Mouse (Mus musculus): ENCODE measurements at regions not wholly inside any gene's neighbourhood (a gene's known extent, or its start where the extent isn't known, plus 50 kb on each side); places are given as distances from the start of the nearest gene placed in this dataset.
A peak's percentile ranks its signal among the peaks of the same experiment; 100 is the strongest.

DNA sequence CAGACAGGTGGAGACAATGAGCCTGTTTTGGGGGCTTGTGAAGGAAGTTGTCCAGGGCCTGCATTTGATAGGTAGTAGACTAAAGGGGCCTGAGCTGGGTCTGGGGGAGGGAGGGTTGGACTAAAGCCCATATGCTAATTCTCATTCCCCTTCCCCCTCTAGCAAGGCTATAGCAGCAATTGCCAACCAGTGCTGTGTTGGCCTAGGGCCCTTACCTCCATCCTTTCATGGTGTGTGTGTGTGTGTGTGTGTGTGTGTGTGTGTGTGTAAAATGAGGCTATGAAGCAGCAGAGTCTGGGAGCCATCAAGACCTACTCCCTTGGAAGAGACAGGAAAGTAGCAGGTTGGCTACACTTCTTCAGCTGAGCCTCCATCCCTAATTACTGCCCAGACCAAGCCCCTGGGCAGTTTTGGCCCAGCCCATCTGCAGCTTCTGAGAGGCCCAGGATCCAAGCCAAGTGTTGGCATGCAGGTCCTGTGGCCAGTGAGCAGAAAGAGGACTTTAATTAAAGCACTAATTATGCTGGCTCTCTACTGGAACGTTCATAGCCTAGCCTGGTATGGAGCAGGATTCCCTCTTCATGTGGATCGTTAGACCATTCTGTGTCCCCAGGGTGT lies 143.4 kb downstream of the Dhx35 start:
- no peaks in the 10 kb centered on the region for H3K4me1 ChIP-seq (ENCODE audit: control insufficient read depth, insufficient read depth, low read length)
- WGBS = 84% methylated on average over 2 of the region's 2 CpGs
- TF ChIP-seq POLR2A (IDR thresholded peaks at IDR 0.05; ENCODE audit: borderline replicate concordance, extremely low read depth, low read depth, low read length) = no peak
- TF ChIP-seq CTCF (IDR thresholded peaks at IDR 0.05; ENCODE audit: insufficient read depth, low read length) = no peak
- no peak overlapping the region for H3K4me3 ChIP-seq (replicated peaks; ENCODE audit: extremely low read depth, low read depth, low read length)
- no peak for DNase-seq

DNA sequence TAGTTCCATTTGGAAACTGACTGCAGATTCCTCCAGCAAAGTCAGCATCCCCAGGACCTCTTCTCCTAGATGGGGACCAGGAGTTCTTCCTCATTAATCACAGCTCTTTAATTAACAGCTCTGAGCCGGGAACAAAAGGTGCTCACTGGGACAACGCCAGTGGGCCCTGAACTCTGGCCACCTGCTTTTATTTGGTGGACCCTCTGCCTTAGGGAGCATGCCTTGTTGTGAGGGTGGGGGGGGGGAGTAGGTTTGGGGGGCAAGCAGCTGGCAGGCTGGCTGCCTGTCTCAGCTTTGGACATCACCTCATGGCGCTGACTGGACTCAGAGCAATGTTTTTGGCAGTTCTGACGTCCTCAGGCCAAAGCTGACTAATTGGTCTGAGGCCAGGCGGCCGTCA lies 154.8 kb downstream of the Dhx35 start:
- no peak for DNase-seq
- no peak for TF ChIP-seq POLR2A (IDR thresholded peaks at IDR 0.05; ENCODE audit: borderline replicate concordance, extremely low read depth, low read depth, low read length)
- no peak for TF ChIP-seq CTCF (IDR thresholded peaks at IDR 0.05; ENCODE audit: insufficient read depth, low read length)
- Histone ChIP-seq H3K4me1 (ENCODE audit: control insufficient read depth, insufficient read depth, low read length) (no peaks in the 10 kb centered on the region), H3K4me3 (replicated peaks; ENCODE audit: extremely low read depth, low read depth, low read length) (no peak overlapping the region)
- 43% methylated on average over 6 of the region's 6 CpGs for WGBS

DNA sequence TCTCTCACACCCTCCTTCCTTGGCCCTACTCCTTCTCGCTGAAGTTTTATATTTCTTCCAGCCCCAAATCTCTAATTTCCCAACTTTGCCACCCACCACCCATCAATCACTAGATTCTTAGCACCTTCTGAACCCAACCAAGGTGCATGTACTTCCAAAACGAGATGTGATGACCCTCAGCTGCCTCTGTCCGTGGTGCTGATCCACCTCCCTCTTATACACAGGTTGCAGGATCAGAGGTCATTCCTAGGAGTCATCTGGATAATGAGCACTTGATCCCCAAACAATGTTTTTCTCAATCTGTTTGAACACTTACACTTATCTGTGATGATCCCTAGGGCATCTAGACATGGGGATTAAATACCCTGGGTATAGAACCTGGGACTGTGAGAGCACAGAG lies 156.5 kb downstream of the Dhx35 start:
- 36% methylated on average over 3 of the region's 3 CpGs for WGBS
- H3K4me3 ChIP-seq (replicated peaks; ENCODE audit: extremely low read depth, low read depth, low read length) = no peak overlapping the region
- DNase-seq = no peak
- TF ChIP-seq POLR2A (IDR thresholded peaks at IDR 0.05; ENCODE audit: borderline replicate concordance, extremely low read depth, low read depth, low read length) = no peak
- no peak for TF ChIP-seq CTCF (IDR thresholded peaks at IDR 0.05; ENCODE audit: insufficient read depth, low read length)
- H3K4me1 ChIP-seq (ENCODE audit: control insufficient read depth, insufficient read depth, low read length) = no peaks in the 10 kb centered on the region

DNA sequence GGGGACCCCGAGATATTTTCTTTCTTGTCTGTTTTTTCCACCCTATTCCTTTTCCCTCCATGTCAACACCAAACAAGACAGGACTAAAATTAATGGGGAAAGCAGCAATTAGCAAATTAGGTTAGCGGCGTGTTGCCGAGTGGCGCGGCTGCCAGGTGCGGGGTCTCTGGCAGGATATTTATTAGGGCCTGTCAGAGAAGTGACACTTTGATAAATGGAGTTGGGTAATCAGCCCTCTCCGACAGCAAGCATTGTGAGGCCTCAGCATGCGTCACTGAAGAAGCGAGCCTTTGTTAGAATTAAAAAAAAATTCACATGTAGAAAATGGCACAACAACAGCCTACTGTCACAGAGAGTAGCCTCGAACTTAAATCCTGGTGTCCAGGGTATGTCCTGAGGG lies 162.3 kb downstream of the Dhx35 start:
- TF ChIP-seq CTCF (IDR thresholded peaks at IDR 0.05; ENCODE audit: insufficient read depth, low read length) = no peak
- no peak for TF ChIP-seq POLR2A (IDR thresholded peaks at IDR 0.05; ENCODE audit: borderline replicate concordance, extremely low read depth, low read depth, low read length)
- WGBS = 27% methylated on average over 11 of the region's 11 CpGs
- DNase-seq = no peak

DNA sequence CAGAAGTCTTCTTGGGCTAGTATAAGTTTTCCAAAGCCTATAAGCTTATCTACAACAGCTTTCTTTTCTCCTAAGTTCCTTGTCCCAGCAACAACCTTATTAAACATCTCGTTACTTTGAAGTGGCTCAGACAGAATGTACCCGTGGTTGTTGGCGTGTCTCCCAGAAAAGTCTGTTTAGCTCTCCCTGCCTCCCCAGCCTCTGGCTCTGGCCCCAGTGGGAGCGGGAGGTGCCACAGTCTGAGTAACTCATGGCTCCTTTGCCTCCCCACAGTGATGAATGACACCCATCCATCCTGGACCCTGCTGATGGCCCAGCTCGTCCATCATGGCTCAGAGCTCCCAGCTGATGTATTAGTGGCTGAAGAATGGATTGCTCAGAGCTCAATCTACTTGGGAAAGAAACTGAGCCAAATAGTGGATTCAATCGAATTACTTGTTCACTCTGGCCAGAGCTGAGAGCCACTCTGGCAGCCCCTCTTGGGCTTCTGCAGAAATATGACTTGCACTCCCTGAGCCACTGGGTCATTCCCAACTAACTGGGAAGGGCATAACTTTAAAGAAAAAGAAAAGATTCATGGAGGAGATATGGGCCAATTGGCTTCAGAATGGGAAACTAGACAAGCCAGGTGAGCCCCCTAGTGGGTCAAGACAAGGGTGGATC lies 170.5 kb downstream of the Dhx35 start:
- Histone ChIP-seq H3K4me1 (ENCODE audit: control insufficient read depth, insufficient read depth, low read length) (no peaks in the 10 kb centered on the region), H3K4me3 (replicated peaks; ENCODE audit: extremely low read depth, low read depth, low read length) (no peak overlapping the region)
- TF ChIP-seq POLR2A (IDR thresholded peaks at IDR 0.05; ENCODE audit: borderline replicate concordance, extremely low read depth, low read depth, low read length) = no peak
- TF ChIP-seq CTCF (IDR thresholded peaks at IDR 0.05; ENCODE audit: insufficient read depth, low read length) = no peak
- peak; percentile 4 for DNase-seq
- 38% methylated on average over 6 of the region's 6 CpGs for whole genome bisulfite sequencing

More for the DNA sequence above, 162.3 kb downstream of the Dhx35 start:
- Histone ChIP-seq H3K4me1 (ENCODE audit: control insufficient read depth, insufficient read depth, low read length) (no peaks in the 10 kb centered on the region), H3K4me3 (replicated peaks; ENCODE audit: extremely low read depth, low read depth, low read length) (no peak overlapping the region)

DNA sequence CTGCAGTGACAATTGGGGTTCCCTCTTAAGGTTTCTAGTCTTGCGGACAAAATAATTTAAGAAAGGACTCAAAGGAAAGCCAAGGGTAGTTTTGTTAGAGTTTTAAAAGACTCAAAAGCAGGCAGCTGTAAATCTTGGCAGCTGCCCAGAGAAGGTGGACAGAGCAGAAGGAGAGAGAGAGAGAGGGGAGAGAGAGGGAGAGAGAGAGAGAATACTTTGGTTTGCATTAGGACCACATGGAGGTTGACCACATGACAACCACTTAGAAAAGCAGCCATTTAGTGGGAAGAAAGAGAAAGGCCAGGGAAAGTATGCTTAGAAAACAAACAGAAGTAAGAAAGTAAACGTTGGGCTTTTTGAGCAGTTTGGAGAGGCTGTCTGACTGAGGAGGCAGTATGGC lies 177.6 kb downstream of the Dhx35 start:
- H3K4me3 ChIP-seq (replicated peaks; ENCODE audit: extremely low read depth, low read depth, low read length) = no peak overlapping the region
- H3K4me1 ChIP-seq (ENCODE audit: control insufficient read depth, insufficient read depth, low read length) = no peaks in the 10 kb centered on the region
- WGBS = 40% methylated on average over 2 of the region's 2 CpGs
- no peak for TF ChIP-seq POLR2A (IDR thresholded peaks at IDR 0.05; ENCODE audit: borderline replicate concordance, extremely low read depth, low read depth, low read length)
- TF ChIP-seq CTCF (IDR thresholded peaks at IDR 0.05; ENCODE audit: insufficient read depth, low read length) = no peak
- DNase-seq = no peak

DNA sequence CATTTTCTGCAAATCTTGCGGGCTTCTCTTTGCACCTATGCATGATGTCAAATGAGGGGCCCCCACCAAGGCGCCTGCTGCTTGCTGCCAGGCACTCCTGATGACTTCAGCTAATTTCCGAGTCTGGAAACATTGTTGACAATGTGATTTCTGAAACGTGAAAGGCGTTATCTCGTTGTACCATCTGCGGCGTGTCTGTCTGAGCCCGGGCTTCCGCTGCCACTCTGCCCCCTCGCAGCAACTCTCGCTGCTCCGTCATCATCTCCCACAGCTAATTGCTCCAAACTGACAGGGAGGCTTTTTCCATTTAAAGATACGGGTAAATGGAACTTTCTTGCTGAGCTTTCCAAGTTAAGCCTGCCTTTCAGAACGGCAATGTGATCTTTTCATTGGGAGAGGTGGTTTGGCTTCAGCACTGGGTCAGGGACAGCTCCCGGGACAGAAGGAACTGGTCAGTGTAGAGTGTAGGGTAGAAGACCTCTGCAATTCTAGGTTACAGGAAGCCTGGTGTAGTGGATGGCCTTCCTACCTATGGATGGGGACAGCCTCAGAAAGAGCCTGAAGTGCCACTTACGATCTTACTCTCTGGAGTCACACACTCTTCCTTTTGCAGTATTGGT lies 191.0 kb downstream of the Dhx35 start:
- Histone ChIP-seq H3K4me1 (ENCODE audit: control insufficient read depth, insufficient read depth, low read length) (no peaks in the 10 kb centered on the region), H3K4me3 (replicated peaks; ENCODE audit: extremely low read depth, low read depth, low read length) (no peak overlapping the region)
- WGBS = 55% methylated on average over 17 of the region's 17 CpGs
- TF ChIP-seq CTCF (IDR thresholded peaks at IDR 0.05; ENCODE audit: insufficient read depth, low read length) (no peak), POLR2A (IDR thresholded peaks at IDR 0.05; ENCODE audit: borderline replicate concordance, extremely low read depth, low read depth, low read length) (no peak)
- no peak for DNase-seq

DNA sequence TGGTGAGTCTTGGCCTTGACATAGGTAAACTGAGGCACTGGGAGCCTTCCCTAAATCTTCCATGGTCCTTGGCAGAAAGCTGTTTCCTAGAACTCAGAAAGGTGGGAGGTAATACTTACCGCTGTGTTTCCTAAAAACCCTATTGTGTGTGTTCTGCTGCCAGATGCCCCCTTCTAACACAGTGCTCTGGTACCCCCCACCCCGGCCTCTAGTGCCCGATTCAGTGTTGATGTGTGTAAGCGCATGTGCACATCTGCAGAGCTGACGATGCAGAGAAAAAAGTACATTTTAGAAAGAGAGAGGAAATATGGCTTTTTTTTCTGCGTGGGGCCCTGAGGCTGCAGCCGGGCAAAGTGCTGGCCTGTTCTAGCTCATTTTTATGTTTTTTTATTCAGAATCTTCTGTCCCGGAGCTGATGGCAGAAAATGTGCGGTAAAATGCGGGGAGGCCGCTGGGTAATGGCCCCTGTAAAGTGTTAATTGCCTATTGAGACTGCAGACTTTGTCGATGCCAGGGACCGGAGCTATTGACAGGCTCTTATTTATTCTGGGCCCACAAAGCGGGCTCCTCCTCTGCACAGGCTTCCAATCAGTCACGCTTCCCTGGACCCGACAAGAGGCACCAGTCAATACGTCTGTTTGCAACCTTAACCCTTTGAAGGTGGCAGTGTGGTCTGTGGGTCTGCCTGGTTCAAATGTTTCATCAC lies 208.0 kb downstream of the Dhx35 start:
- 46% methylated on average over 17 of the region's 17 CpGs for WGBS
- no peak for TF ChIP-seq POLR2A (IDR thresholded peaks at IDR 0.05; ENCODE audit: borderline replicate concordance, extremely low read depth, low read depth, low read length)
- DNase-seq = no peak
- H3K4me1 ChIP-seq (ENCODE audit: control insufficient read depth, insufficient read depth, low read length) = no peaks in the 10 kb centered on the region
- H3K4me3 ChIP-seq (replicated peaks; ENCODE audit: extremely low read depth, low read depth, low read length) = no peak overlapping the region

DNA sequence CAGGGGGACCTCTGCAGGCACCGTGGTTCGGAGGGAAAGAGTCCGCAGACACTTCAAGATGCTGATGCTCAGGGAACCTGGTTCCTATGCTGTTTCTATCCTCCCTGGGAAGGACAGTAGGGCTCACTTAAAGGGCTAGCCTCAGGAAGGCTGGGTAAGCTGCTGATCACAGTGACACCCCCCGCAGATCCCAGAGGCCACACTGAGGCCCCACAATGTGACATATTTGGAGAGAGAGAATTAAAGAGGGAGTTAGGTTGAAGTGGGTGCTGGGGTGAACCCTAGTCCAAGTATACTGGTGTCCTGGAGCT lies 208.5 kb downstream of the Dhx35 start:
- Histone ChIP-seq H3K4me3 (replicated peaks; ENCODE audit: extremely low read depth, low read depth, low read length) (no peak overlapping the region), H3K4me1 (ENCODE audit: control insufficient read depth, insufficient read depth, low read length) (no peaks in the 10 kb centered on the region)
- 74% methylated on average over 4 of the region's 4 CpGs for WGBS
- DNase-seq = no peak
- TF ChIP-seq CTCF (IDR thresholded peaks at IDR 0.05; ENCODE audit: insufficient read depth, low read length) = no peak
- TF ChIP-seq POLR2A (IDR thresholded peaks at IDR 0.05; ENCODE audit: borderline replicate concordance, extremely low read depth, low read depth, low read length) = no peak
